Mouse (Mus musculus): ENCODE measurements around the gene Cerkl. TPM values are rescaled to one million over a fixed set of nuclear protein-coding genes. Genes with fewer than 3 reads are reported as not detected.

Cerkl gene
- polyA plus RNA-seq, 1 experiment from 2014 or later = 2.9 TPM

GRCm38 (mm10) chr2:79372154-79372467 is 84.5 kb downstream of the Cerkl start:
- ATAC-seq (ENCODE audit: low FRiP score) = no peak
- DNase-seq (ENCODE audit: low spot score) = no peak
- Histone ChIP-seq H3K27me3 (ENCODE audit: control insufficient read depth, insufficient read depth, low read length) (no peaks in the 10 kb centered on the region), H3K4me1 (replicated peaks; ENCODE audit: control insufficient read depth, insufficient read depth, low read length) (no peaks in the 10 kb centered on the region), H3K4me3 (ENCODE audit: low read depth, low read length) (no peak overlapping the region), H3K36me3 (ENCODE audit: control insufficient read depth, insufficient read depth, low read length) (no peaks in the 10 kb centered on the region), H3K27ac (ENCODE audit: low read depth, low read length) (no peak overlapping the region), H3K9me3 (ENCODE audit: control insufficient read depth, low read length) (no peaks in the 10 kb centered on the region), H3K4me2 (replicated peaks; ENCODE audit: low read depth, low read length) (no peak overlapping the region), H3K9ac (ENCODE audit: low read depth, low read length) (no peak overlapping the region)
- WGBS = 82% methylated on average over 2 of the region's 2 CpGs

GRCm38 (mm10) chr2:79371326-79372153 is 85.0 kb downstream of the Cerkl start:
- no peak overlapping the region for H3K4me3 ChIP-seq (ENCODE audit: low read depth, low read length)
- H3K27me3 ChIP-seq (ENCODE audit: control insufficient read depth, insufficient read depth, low read length) = no peaks in the 10 kb centered on the region
- H3K4me1 ChIP-seq (replicated peaks; ENCODE audit: control insufficient read depth, insufficient read depth, low read length) = no peaks in the 10 kb centered on the region
- WGBS = 93% methylated on average over 7 of the region's 7 CpGs
- H3K4me2 ChIP-seq (replicated peaks; ENCODE audit: low read depth, low read length) = no peak overlapping the region
- H3K9ac ChIP-seq (ENCODE audit: low read depth, low read length) = no peak overlapping the region
- DNase-seq (ENCODE audit: low spot score) (no peak), ATAC-seq (ENCODE audit: low FRiP score) (no peak)
- no peak overlapping the region for H3K27ac ChIP-seq (ENCODE audit: low read depth, low read length)
- H3K9me3 ChIP-seq (ENCODE audit: control insufficient read depth, low read length) = no peaks in the 10 kb centered on the region
- no peaks in the 10 kb centered on the region for H3K36me3 ChIP-seq (ENCODE audit: control insufficient read depth, insufficient read depth, low read length)

GRCm38 (mm10) chr2:79370711-79371312 is 85.8 kb downstream of the Cerkl start:
- no peak overlapping the region for H3K4me2 ChIP-seq (replicated peaks; ENCODE audit: low read depth, low read length)
- WGBS = 84% methylated on average over 9 of the region's 9 CpGs
- DNase-seq (ENCODE audit: low spot score) = no peak

GRCm38 (mm10) chr2:79369905-79370304 is 86.7 kb downstream of the Cerkl start:
- Histone ChIP-seq H3K4me2 (replicated peaks; ENCODE audit: low read depth, low read length) (no peak overlapping the region), H3K36me3 (ENCODE audit: control insufficient read depth, insufficient read depth, low read length) (no peaks in the 10 kb centered on the region), H3K9me3 (ENCODE audit: control insufficient read depth, low read length) (no peaks in the 10 kb centered on the region), H3K27me3 (ENCODE audit: control insufficient read depth, insufficient read depth, low read length) (no peaks in the 10 kb centered on the region), H3K9ac (ENCODE audit: low read depth, low read length) (no peak overlapping the region), H3K4me3 (ENCODE audit: low read depth, low read length) (no peak overlapping the region), H3K27ac (ENCODE audit: low read depth, low read length) (no peak overlapping the region), H3K4me1 (replicated peaks; ENCODE audit: control insufficient read depth, insufficient read depth, low read length) (no peaks in the 10 kb centered on the region)
- no peak for ATAC-seq (ENCODE audit: low FRiP score)
- 77% methylated on average over 4 of the region's 4 CpGs for WGBS
- DNase-seq (ENCODE audit: low spot score) = no peak

More at GRCm38 (mm10) chr2:79370711-79371312, 85.8 kb downstream of the Cerkl start:
- ATAC-seq (ENCODE audit: low FRiP score) = no peak
- Histone ChIP-seq H3K27ac (ENCODE audit: low read depth, low read length) (no peak overlapping the region), H3K27me3 (ENCODE audit: control insufficient read depth, insufficient read depth, low read length) (no peaks in the 10 kb centered on the region), H3K4me1 (replicated peaks; ENCODE audit: control insufficient read depth, insufficient read depth, low read length) (no peaks in the 10 kb centered on the region), H3K9me3 (ENCODE audit: control insufficient read depth, low read length) (no peaks in the 10 kb centered on the region), H3K4me3 (ENCODE audit: low read depth, low read length) (no peak overlapping the region), H3K9ac (ENCODE audit: low read depth, low read length) (no peak overlapping the region), H3K36me3 (ENCODE audit: control insufficient read depth, insufficient read depth, low read length) (no peaks in the 10 kb centered on the region)

DNA sequence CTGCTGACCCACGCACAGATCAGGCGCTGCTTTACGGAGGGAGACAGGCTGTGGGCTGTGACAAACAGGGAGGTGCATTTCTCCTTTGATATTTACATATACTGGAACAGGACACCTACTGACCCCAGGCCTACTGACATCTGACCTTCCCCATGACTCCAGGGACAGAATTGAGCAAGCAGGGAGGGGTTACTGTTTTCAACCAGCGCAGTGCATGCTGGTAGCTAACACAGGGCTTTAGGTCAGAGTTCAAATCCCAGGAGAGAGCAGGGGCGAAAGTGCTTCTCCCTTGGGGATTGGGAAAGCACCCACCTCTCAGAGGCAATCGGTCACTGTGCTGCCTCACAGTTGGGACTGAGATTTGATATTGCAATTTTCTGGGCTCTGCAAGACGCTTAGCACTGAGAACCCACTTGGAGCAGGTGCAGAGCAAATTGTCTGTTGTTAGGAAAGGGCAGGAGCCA is 87.5 kb downstream of the Cerkl start:
- Histone ChIP-seq H3K27ac (ENCODE audit: low read depth, low read length) (no peak overlapping the region), H3K4me1 (replicated peaks; ENCODE audit: control insufficient read depth, insufficient read depth, low read length) (no peaks in the 10 kb centered on the region), H3K36me3 (ENCODE audit: control insufficient read depth, insufficient read depth, low read length) (no peaks in the 10 kb centered on the region), H3K27me3 (ENCODE audit: control insufficient read depth, insufficient read depth, low read length) (no peaks in the 10 kb centered on the region), H3K9me3 (ENCODE audit: control insufficient read depth, low read length) (no peaks in the 10 kb centered on the region), H3K9ac (ENCODE audit: low read depth, low read length) (no peak overlapping the region), H3K4me2 (replicated peaks; ENCODE audit: low read depth, low read length) (no peak overlapping the region), H3K4me3 (ENCODE audit: low read depth, low read length) (no peak overlapping the region)
- DNase-seq (ENCODE audit: low spot score) = peak; percentile 47
- 49% methylated on average over 7 of the region's 7 CpGs for WGBS
- ATAC-seq (ENCODE audit: low FRiP score) = peak; percentile 60

- ATAC-seq (ENCODE audit: low FRiP score) (no peak), DNase-seq (ENCODE audit: low spot score) (no peak)
- 75% methylated on average over 12 of the region's 12 CpGs for WGBS
- H3K27me3 ChIP-seq (ENCODE audit: control insufficient read depth, insufficient read depth, low read length) = no peaks in the 10 kb centered on the region
- H3K27ac ChIP-seq (ENCODE audit: low read depth, low read length) = no peak overlapping the region
- H3K36me3 ChIP-seq (ENCODE audit: control insufficient read depth, insufficient read depth, low read length) = no peaks in the 10 kb centered on the region
- H3K9me3 ChIP-seq (ENCODE audit: control insufficient read depth, low read length) = no peaks in the 10 kb centered on the region
- H3K9ac ChIP-seq (ENCODE audit: low read depth, low read length) = no peak overlapping the region
- H3K4me1 ChIP-seq (replicated peaks; ENCODE audit: control insufficient read depth, insufficient read depth, low read length) = no peaks in the 10 kb centered on the region
- no peak overlapping the region for H3K4me2 ChIP-seq (replicated peaks; ENCODE audit: low read depth, low read length)
- H3K4me3 ChIP-seq (ENCODE audit: low read depth, low read length) = no peak overlapping the region
Measured at GRCm38 (mm10) chr2:79368661-79369060, 87.9 kb downstream of the Cerkl start.

DNA sequence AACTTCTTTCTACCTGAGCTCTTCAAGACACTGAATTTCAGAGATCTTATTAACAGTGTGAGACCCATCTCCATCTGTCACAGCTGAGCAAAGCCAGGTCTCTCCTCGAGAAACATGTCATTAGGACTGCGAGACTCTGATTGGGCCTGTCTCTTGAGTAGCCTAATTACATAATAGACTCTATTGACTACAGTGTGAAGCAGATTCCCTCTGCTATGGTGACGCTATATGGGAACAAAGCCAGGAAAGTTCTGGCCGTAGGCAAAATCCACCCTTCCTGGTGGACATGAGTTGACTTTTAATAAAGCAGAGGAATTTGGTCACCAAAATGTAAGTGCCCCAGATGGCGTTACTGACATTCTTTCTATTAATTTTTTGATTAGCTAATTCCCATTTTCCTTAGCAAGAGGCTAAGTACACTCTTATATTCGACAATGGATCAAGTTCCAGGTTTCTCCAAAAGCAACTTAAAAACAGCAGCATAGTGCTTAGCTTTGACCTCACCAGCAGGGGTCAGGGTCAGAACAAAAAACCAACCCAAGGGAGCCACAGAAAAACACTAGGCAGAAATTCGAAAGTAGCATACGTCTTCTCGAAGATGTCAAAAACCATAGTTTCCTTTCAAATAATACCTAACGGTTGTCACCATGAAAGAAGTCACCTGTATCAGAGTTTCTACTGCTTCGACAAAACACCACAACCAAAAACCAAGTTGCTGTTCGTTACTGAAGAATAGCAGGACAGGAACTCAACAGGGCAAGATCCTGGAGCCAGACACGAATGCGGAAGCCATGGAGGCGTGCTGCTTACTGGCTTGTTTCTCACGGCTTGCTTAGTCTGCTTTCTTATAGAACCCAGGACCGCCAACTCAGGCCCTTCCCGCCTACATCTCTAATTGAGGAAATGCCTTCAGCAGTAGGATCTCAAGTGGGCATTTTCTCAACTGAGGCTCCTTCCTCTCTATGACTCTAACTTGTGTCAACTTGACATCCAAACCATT is 88.8 kb downstream of the Cerkl start:
- WGBS = 75% methylated on average over 18 of the region's 18 CpGs
- ATAC-seq (ENCODE audit: low FRiP score) = 0 out of 2 replicates have a peak, but pooled peaks have one; percentile 37

GRCm38 (mm10) chr2:79363920-79364319 is 92.7 kb downstream of the Cerkl start:
- Histone ChIP-seq H3K27ac (ENCODE audit: low read depth, low read length) (no peak overlapping the region), H3K4me2 (replicated peaks; ENCODE audit: low read depth, low read length) (no peak overlapping the region), H3K27me3 (ENCODE audit: control insufficient read depth, insufficient read depth, low read length) (no peaks in the 10 kb centered on the region), H3K36me3 (ENCODE audit: control insufficient read depth, insufficient read depth, low read length) (no peaks in the 10 kb centered on the region), H3K4me1 (replicated peaks; ENCODE audit: control insufficient read depth, insufficient read depth, low read length) (no peaks in the 10 kb centered on the region), H3K9ac (ENCODE audit: low read depth, low read length) (no peak overlapping the region), H3K4me3 (ENCODE audit: low read depth, low read length) (no peak overlapping the region), H3K9me3 (ENCODE audit: control insufficient read depth, low read length) (no peaks in the 10 kb centered on the region)
- DNase-seq (ENCODE audit: low spot score) (no peak), ATAC-seq (ENCODE audit: low FRiP score) (no peak)
- 74% methylated on average over 6 of the region's 6 CpGs for WGBS

More for the DNA sequence above, 88.8 kb downstream of the Cerkl start:
- Histone ChIP-seq H3K27me3 (ENCODE audit: control insufficient read depth, insufficient read depth, low read length) (no peaks in the 10 kb centered on the region), H3K4me2 (replicated peaks; ENCODE audit: low read depth, low read length) (no peak overlapping the region), H3K4me1 (replicated peaks; ENCODE audit: control insufficient read depth, insufficient read depth, low read length) (no peaks in the 10 kb centered on the region), H3K9me3 (ENCODE audit: control insufficient read depth, low read length) (no peaks in the 10 kb centered on the region), H3K27ac (ENCODE audit: low read depth, low read length) (no peak overlapping the region), H3K36me3 (ENCODE audit: control insufficient read depth, insufficient read depth, low read length) (no peaks in the 10 kb centered on the region), H3K9ac (ENCODE audit: low read depth, low read length) (no peak overlapping the region), H3K4me3 (ENCODE audit: low read depth, low read length) (no peak overlapping the region)
- no peak for DNase-seq (ENCODE audit: low spot score)
